Mouse (Mus musculus): ENCODE results near the gene Cd2ap.

Gene Cd2ap

GRCm38 (mm10) chr17:42857506-42857905 lies 19.0 kb downstream of the Cd2ap start:
- DNase-seq: no peak

GRCm38 (mm10) chr17:42847108-42847507 lies 29.4 kb downstream of the Cd2ap start:
- DNase-seq: no peak

DNA sequence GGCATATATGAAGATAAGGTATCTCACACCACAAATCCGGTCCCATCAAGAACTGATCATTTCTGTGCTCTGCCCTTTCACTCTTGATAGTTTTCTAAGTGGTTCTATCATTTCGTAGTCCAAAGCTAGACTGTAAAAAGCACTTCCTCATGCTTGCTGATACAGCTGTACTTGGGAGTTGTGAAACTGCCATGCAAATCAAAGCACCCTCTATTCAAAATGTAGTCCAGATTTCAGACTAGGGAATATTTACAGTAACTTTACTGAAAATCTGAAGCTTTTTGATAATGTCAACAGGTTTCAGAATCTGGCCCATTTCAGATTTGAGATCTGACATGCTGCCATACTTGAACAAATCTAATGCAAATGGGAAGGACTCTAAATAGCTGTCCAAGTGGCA lies 39.3 kb downstream of the Cd2ap start:
- no peak for DNase-seq

GRCm38 (mm10) chr17:42822787-42823186 lies 53.7 kb downstream of the Cd2ap start:
- DNase-seq: no peak

DNA sequence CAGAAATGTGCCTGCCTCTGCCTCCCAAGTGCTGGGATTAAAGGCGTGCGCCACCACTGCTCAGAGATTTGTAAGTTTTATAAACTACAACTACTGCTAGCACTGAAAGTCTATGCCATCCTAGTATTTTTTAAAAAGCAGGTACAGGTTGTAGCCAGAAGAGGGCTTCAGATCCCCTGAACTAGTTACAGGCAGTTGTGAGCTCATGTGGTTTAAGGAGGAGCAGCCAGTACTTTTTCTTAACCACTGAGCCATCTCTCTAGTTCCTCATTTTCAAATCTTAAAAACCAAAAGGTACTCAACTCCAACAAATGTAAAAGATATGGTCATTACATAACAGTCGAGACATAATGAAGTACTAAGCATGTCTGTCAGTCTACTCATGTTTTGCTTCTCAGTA lies 61.1 kb downstream of the Cd2ap start:
- no peak for DNase-seq

DNA sequence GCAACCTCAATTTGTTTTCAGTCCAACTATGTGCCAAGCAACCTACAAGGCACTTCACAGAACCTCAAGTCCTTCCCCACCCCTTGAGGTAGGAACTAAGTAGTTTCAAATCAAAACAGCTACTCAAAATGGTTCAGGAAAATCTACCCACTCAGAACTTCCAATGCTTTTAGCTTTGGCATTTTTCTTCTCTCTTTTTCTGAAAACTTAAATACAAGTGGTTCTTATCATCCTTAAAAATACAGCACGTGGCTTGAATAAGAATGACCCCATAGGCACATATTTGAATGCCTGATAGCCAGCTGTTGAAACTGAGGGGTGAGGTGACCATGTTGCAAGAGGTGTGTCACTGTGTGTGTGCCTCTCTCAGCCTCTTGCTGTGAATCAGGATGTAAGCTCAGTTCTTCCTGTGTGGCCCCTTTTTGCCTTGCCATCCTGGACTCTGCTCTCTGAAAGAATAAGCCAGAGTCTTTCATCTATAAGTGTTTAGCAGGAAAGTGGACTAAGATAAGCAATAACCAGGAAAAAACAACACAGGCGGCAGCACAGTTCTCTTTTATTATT lies 84.0 kb downstream of the Cd2ap start:
- no peak for DNase-seq

GRCm38 (mm10) chr17:42790787-42791186 lies 85.7 kb downstream of the Cd2ap start:
- DNase-seq: no peak

GRCm38 (mm10) chr17:42789723-42790122 lies 86.7 kb downstream of the Cd2ap start:
- DNase-seq: no peak

- DNase-seq: no peak
Measured at GRCm38 (mm10) chr17:42788686-42789453, 87.6 kb downstream of the Cd2ap start.

DNA sequence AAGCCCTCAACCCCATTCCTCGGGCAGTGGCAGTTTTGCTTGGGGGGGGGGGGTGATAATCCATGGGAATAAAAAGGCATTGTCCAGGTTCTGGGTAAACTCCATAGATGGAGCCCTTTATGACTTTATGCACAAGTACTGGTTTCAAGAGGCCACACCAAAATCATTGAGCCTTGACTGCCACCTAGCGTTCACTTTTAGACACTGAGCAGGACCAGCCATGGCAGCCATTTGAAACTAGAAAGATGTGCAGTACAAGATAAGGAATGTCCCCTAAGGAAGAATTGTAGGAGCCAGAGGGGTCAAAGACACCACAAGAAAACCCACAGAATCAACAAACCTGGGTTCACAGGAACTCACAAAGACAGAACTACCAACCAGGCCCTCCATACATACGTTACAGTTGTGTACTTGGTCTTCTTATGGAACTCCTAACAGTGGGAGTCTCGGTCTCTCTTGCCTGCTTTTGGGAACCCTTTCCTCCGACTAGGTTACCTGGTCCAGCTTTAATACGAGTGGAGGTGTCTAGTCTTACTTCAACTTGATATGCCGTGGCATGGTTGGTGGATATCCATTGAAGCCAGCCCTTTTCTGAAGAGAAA lies 94.2 kb downstream of the Cd2ap start:
- DNase-seq: peak; percentile 62

DNA sequence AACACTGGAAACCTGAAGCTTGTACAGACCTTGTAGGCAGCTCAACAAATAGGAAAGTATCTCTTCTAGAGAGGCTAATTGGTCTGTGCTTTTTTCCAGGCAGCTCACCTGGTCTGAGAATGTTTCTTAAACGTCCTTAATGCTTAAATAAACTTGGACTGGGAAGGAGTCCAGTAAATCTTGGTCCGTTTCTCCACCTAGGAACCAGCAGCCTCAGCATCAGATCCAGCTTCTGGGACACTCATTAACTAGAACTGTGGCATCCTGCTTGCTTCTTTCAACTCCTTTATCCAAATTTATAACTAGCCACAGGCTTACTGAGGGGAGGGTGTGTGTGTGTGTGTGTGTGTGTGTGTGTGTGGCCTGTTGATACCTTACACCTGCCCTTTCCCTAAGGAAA lies 122.7 kb downstream of the Cd2ap start:
- DNase-seq: no peak

DNA sequence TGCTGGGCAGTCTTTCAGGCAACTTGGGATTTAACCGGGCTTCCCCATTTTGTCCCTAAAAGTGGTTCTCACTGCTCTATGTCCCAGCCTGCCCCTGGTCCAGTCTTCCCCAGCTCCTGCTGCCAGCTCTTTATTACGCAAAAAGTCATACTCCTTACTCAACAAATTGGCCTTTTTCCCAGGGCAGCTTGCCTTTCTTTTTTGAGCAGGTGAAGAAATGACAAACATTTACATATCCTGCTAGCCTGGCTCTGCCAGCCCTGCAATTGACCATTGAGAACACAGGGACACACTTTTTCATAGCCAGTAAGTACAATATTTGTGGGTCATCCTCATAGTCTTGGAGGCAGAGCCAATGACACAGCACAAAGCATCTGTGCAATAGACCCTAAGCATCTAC lies 124.3 kb downstream of the Cd2ap start:
- no peak for DNase-seq

DNA sequence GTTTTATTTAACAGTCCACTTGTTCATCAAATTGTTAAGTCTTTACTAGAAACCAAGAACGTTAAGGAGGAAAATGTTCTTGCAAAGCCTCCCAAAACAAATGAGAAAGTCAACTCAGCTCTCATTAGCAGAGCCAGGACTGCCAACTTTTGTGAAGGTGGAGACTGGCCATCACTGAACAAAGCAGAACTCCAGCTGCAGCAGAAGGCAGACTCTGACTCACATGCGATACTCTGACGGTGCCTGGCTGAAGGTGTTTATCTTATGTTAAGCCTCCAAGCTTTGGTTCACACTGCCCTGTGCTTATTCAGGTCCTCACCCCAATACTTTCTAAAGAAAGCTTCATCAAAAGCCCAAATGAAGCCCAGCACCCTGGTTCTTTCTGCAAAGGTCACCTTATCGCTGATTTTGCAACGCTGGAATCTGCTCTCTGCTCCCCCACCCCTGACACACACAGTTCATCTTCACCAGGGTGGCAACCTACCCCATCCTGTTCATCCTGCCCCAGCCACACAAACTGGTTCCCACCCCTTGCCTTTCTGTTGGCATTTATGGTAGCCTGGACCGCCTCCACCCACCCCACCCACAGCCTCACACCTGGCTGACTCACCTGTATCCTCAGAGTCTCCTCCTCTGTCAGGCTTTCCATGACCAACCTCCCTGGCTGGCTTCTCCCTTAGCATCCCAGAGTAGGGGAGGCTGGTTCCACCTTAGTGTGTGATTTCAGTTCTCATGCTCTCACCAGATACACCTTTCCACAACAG lies 130.6 kb downstream of the Cd2ap start:
- no peak for DNase-seq
